Mouse (Mus musculus) right cerebral cortex, adult 2 months (tissue): ENCODE data around the gene Slit1.
A peak's percentile ranks its signal among the peaks of the same experiment; 100 is the strongest.

ENCODE experiments used
- DNase-seq, 2 experiments: peaks; one replicate each; pipeline ENCODE4 v3.0.0; 2021 to 2022; ENCODE audit warnings: low spot score in 2 of 2

The Slit1 gene

GRCm38 (mm10) chr19:41724831-41725470, 18.5 kb downstream of the Slit1 start:
- peak in 1 of 2 experiments; percentile 29 for DNase-seq

DNA sequence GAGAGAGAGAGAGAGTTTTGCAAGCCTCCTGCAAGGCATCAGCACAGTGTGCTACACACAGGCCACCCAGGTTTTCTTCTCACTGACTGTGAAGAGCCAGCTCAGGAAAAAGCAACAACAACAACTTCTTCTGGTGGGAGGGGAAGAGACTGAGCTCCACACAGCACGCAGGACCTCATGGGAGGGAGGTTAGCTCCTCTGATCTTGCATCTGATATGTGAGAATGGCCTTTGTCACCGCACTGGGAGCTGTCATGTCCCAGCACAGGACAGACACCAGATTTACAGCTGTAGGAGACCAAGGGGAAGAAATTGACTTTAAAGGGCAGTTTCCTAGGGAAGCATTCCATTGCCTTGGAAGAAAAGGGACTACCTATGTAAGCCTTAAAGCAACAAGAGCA, 20.1 kb downstream of the Slit1 start:
- DNase-seq: no peak

- DNase-seq: no peak
These were observed 24.0 kb downstream of the Slit1 start for GRCm38 (mm10) chr19:41719436-41719835.

DNA sequence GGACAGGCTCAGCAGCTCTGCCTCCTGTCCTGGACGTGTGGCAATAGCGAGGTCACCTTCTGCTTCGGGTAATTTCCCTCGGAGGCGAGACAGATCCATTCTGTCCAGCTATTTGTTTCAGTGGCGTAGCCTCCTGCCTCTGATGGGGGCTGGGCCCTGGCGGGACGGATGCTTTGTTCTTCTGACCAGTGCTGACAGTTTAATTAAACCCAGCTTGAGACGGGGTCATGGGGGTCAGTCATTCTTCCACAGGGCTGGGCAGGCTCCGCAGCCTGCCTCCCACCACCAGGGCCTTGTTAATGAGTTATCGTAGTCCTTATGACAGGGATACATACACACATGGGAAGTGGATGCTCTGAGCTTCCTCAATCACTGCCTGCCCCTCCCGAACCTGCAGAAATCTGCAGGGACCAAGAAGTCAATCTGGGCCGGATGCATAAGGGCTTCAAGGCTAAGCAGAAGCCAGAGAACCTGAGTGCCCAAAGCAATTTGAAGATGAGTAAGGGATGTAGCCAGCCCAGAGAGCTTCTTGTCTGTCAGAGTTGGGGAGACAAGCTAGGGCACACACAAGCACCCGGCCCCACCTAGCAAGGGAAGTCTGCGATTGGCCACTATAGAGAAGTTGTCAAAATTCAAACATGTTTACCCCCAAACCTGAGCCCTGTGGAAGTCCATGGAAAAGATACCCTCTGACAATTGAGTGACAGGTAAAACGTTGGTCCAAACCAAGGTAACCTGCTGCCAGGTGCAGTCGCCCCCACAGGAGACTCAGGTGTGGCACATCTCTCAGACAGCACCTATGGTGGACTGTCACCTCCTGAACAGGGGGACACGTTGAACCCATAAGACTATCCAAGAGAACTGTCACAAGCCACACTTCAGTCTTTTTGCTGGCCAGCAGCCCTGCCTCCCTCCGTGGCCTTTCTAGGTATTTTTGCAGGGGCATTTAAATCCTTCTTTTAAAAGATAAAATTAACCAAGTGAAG, 26.9 kb downstream of the Slit1 start:
- no peak for DNase-seq

GRCm38 (mm10) chr19:41714431-41714917, 29.0 kb downstream of the Slit1 start:
- no peak for DNase-seq

DNA sequence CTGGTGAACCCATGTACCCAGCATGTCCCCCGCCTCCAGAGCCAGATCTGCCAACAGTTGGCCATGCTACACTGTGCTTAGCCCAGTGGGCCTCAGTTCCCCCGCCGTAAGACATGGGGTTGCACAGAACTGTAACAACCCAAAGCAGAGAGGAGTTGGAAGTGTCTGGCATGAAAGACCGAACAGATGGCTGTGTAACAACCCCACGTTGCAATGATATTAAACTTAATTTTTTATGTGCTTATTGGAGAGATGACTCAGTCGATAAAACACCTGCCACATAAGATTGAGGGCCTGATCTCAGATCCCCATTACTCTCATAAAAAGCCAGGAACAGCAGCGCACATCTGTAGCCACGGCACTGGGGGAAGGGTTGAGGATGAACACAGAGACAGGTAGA, 30.6 kb downstream of the Slit1 start:
- DNase-seq: no peak

DNA sequence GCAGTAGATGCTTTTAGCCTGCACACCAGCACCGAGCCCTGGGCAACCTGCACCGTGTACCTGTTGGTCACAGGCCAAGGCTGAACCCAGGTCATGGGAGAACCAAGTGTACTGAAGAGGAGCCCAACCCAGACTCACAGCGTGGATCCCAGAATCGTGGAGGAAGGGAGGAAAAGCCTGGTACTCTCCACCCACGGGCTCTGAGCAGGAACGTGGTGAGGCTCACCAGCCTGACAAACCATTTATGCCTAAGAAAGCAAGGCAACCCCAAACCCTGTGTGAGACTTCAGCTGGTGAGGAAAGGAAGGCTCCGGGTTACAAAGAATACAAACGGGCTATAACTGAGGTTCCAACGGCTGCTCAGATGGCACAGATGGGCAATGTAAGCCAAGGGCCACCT, 31.8 kb downstream of the Slit1 start:
- DNase-seq: no peak

GRCm38 (mm10) chr19:41709497-41710165, 33.8 kb downstream of the Slit1 start:
- DNase-seq: no peak

DNA sequence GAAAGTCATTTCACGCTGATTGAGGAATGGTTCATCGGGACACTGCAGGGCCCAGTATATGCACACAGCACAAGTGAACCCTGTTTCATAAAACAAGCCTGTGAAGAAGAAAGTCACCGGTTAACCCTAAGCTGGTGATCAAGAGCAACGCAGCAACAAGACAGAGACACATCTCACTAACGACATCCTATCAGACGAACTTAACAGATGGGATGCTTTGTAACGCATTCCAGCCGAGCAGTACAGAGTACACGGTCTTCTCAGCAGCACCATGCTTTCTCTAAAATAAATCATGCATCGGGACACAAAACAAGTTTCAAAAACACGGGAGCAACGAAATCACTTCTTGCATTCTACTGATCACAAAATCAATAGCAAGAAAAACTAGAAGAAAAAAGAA, 35.6 kb downstream of the Slit1 start:
- DNase-seq: no peak

DNA sequence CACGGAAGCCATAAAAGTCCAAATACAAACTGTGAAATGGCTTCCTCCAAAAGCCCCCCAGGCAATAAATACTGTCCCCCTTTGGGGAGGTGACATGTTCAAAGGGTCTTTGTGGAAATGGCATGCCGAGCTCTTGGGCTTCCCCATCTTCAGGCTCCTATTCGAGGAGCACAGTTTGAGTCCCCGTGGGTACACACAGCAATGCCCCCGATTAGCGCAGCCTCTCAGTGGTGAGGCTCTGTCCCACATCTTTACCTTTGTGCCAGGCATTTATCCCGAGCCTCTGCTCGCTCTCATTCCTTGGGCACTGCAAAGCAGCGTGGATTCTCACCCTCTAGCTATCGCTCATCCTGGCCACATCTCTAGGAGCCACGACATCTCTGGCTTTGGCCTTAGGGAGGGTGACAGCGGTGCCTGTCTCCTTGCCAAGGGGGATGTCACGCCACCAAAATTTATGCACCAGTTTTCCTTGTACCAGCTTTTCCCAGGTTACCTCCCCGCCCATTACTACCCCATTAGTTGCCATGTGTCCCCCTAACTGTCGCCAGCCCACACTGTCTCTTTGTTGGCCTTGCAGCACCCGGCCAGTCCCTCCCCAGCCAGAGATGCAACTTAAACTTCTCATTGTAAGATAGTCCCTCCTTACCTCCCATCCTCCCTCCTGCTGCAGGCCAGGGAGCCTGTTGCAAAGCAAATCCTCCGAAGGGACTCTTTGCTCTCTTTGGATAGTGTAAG, 37.2 kb downstream of the Slit1 start:
- no peak for DNase-seq

GRCm38 (mm10) chr19:41705416-41705815, 38.0 kb downstream of the Slit1 start:
- DNase-seq: no peak

- DNase-seq: no peak
These were observed 40.8 kb downstream of the Slit1 start for GRCm38 (mm10) chr19:41702638-41703037.

DNA sequence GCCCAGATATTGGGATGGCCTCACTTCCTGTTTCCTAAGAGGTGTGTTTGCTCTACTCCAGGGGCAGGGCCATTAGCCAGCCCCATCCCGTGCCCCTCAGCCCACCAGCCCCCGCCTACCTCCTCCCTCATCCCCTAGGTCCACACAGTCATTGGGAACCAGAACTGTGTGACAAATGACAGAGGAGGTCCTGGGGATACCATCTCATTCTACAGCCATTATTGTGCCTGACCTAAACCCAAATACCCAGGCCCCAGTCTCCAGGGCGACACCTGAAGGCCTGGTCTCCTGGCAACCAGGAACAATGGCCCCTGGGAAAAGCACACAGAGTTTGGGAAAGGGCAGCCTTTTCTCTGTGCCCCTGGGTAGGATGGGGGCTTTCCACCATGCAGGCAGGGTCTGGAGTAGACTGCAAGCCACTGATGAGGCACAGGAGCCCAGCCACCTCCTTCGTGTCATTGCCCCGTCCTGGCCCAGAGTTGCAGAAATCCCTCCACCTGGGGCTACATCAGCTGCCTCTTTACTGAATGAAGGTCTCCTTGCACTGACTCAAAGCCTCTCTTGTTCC, 44.5 kb downstream of the Slit1 start:
- no peak for DNase-seq

- DNase-seq: no peak
These were observed 45.5 kb downstream of the Slit1 start for GRCm38 (mm10) chr19:41697807-41698515.

DNA sequence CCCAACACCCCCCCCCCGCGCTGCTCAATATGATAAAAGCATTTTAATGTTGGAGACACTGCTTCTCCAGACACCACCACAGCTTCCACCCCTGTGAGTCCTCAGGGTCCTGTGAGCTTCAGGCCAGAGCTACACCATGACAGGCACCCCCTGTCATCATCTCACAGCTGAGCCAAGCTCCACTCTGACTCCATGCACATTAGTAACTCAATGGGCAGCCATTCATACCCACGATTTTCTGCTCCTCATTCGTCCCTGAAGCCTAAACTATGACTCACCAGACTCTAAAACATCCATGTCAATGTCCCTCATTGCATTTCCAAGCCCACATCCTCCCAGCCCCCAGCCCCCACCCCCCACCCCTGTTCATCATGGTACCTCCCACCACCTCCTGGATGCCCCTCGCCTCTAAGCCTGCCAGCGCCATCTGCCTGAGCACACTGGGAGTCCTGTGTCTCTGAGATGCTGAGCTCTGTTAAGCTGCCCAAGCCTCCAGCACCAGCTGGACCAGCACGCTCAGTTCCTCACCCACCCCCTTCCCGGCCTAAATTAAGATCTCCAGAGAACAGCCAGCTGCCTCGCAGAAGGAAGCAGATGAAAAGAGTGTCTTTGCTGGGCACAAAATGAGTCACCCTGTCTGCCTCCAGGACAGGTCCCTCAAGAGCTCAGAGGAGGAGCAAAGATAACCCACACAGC, 46.2 kb downstream of the Slit1 start:
- DNase-seq: peak; percentile 87 to 88

DNA sequence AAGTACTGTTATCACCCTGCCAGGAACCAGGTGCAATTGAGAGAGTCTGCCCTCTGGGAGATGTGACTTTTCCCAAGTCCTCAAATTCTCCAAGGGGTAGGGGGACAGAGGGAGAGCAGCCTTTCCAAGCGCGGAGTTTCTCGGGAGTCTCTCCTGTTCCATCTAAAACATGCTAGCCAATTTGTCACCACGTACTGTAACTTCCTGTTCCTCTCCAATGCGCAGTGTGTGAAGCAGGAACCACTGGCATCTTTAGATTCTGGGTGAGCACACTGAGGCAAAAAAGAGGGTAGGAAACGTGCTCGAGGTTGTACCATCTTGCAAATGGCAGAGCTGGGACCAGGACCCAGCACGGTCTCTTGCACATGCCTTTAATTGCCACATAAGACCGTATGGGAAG, 47.0 kb downstream of the Slit1 start:
- no peak for DNase-seq

- DNase-seq: peak; percentile 42 to 58
These were observed 48.4 kb downstream of the Slit1 start for GRCm38 (mm10) chr19:41695046-41695445.

- no peak for DNase-seq
These were observed 48.9 kb downstream of the Slit1 start for GRCm38 (mm10) chr19:41694610-41695009.

DNA sequence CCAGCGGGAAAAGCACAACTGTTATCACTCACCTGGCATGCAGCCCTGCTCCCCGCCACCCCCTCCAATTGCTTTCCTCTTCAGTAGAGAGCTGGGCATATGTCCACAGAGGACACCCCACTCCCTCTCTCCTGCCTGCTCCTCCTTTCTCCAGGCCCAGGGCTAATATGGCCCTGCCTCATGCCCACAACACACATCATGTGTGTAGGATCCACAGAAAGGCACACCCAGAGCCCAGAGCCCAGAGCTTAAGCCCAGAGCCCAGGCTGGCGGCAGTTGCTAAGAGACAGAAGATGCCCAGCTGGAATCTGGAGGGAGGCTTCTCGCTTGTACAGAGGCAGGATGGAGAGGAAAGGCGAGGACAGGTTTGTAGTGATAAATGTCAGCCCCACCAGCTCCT, 49.7 kb downstream of the Slit1 start:
- DNase-seq: peak; percentile 53 to 60

- no peak for DNase-seq
These were observed 53.4 kb downstream of the Slit1 start for GRCm38 (mm10) chr19:41690064-41690463.
